11 mouse cellular contexts compared by ENCODE assay signal in genomic region chr12:61175331-61175730, GRCm38 (mm10).
DNase-seq lines count a peak whose midpoint lies in the region; ATAC-seq and TF ChIP-seq lines count a peak whose summit lies in the region.
"Had no signal": no experiment of that assay in that cellular context is flagged by ENCODE, and none has a peak within 500 bp of the region (broad histone marks: within the 10 kb centered on the region; RNA-seq: fewer than 3 reads in every experiment).

No protein-coding gene starts in this region.

- no peak for ATAC-seq in lung, embryonic 14.5 days (ENCODE audit: insufficient read depth)
- no peak for ATAC-seq in cerebellum, adult (ENCODE audit: insufficient number of reproducible peaks, low FRiP score, low TSS enrichment)
- no peak for ATAC-seq in liver, embryonic 12.5 days
- ATAC-seq: CD4-positive, CD25-positive, alpha-beta regulatory T cell, adult 4 months had no signal

- TF ChIP-seq CTCF in lung, embryonic 14.5 days (IDR thresholded peaks at IDR 0.05; ENCODE audit: low read depth), result no peak

- no peaks in the 10 kb centered on the region for H3K4me1 ChIP-seq in lung, embryonic 14.5 days (ENCODE audit: insufficient read depth)
- no peaks in the 10 kb centered on the region for H3K4me1 ChIP-seq in liver, embryonic 12.5 days
- H3K4me1 ChIP-seq: limb, embryonic 12.5 days; midbrain, embryonic 12.5 days had no signal

- no peak overlapping the region for H3K9ac ChIP-seq in lung, embryonic 14.5 days
- H3K9ac ChIP-seq in liver, embryonic 12.5 days, result no peak overlapping the region
- H3K9ac ChIP-seq: limb, embryonic 12.5 days; midbrain, embryonic 12.5 days had no signal

- H3K4me3 ChIP-seq in lung, embryonic 14.5 days (ENCODE audit: low read depth, low read length), result no peak overlapping the region
- no peak overlapping the region for H3K4me3 ChIP-seq in liver, embryonic 12.5 days
- H3K4me3 ChIP-seq: limb, embryonic 12.5 days; midbrain, embryonic 12.5 days had no signal

- 37% methylated on average over 4 of the region's 4 CpGs for WGBS in lung, embryonic 14.5 days
- WGBS in liver, embryonic 12.5 days (ENCODE audit: insufficient replicate concordance), result 43% methylated on average over 4 of the region's 4 CpGs

- H3K27me3 ChIP-seq in lung, embryonic 14.5 days (ENCODE audit: insufficient read depth, low read length), result no peaks in the 10 kb centered on the region
- no peaks in the 10 kb centered on the region for H3K27me3 ChIP-seq in liver, embryonic 12.5 days (replicated peaks)
- H3K27me3 ChIP-seq: limb, embryonic 12.5 days; midbrain, embryonic 12.5 days had no signal

- no peaks in the 10 kb centered on the region for H3K9me3 ChIP-seq in lung, embryonic 14.5 days (ENCODE audit: low read depth, low read length)
- H3K9me3 ChIP-seq in liver, embryonic 12.5 days (replicated peaks), result no peaks in the 10 kb centered on the region
- H3K9me3 ChIP-seq: limb, embryonic 12.5 days; midbrain, embryonic 12.5 days had no signal

- peak; percentile 26 to 28 for DNase-seq in cerebellum, postnatal 10 days
- no peak for DNase-seq in cerebellum, postnatal 4 days (ENCODE audit: low spot score in 2 of 2)
- DNase-seq in lung, embryonic 14.5 days, result peak; percentile 78
- no peak for DNase-seq in lung, postnatal 4 days
- peak; percentile 14 for DNase-seq in R1 (ENCODE audit: low read depth, low spot score)
- DNase-seq in kidney, postnatal 4 days, result peak; percentile 67 to 71

- H3K27ac ChIP-seq in lung, embryonic 14.5 days (ENCODE audit: low read depth), result no peak overlapping the region
- H3K27ac ChIP-seq in liver, embryonic 12.5 days, result no peak overlapping the region
- H3K27ac ChIP-seq: limb, embryonic 12.5 days; midbrain, embryonic 12.5 days had no signal

- H3K4me2 ChIP-seq in lung, embryonic 14.5 days, result no peak overlapping the region
- H3K4me2 ChIP-seq in liver, embryonic 12.5 days, result no peak overlapping the region
- H3K4me2 ChIP-seq: limb, embryonic 12.5 days; midbrain, embryonic 12.5 days had no signal

- H3K36me3 ChIP-seq in lung, embryonic 14.5 days (ENCODE audit: insufficient read depth), result no peaks in the 10 kb centered on the region
- H3K36me3 ChIP-seq in liver, embryonic 12.5 days, result no peaks in the 10 kb centered on the region
- H3K36me3 ChIP-seq: limb, embryonic 12.5 days; midbrain, embryonic 12.5 days had no signal

Comparison
In these comparisons a context has a peak if more than half of its experiments do, and no peak if none do; other contexts are left out.
1. DNase-seq: peak in cerebellum, postnatal 10 days (2 of 2), lung, embryonic 14.5 days (single experiment), R1 (single experiment) and kidney, postnatal 4 days (2 of 2); none in cerebellum, postnatal 4 days (0 of 2) and lung, postnatal 4 days (0 of 2).